Mouse (Mus musculus) C2C12 (cell line): ENCODE measurements around the gene Atp6v0d1. TPM values are rescaled to one million over a fixed set of nuclear protein-coding genes. Genes with fewer than 3 reads are reported as not detected.
A peak's percentile ranks its signal among the peaks of the same experiment; 100 is the strongest.

ENCODE experiments used
- H3K27me3 ChIP-seq: one replicate; pipeline ENCODE4 v1.6.1; 2011; ENCODE audit not compliant: control insufficient read depth, insufficient read depth, insufficient read length
- H3K36me3 ChIP-seq: one replicate; pipeline ENCODE4 v1.6.1; 2011; ENCODE audit not compliant: control insufficient read depth, insufficient read depth
- H3K4me3 ChIP-seq: one replicate; pipeline ENCODE4 v1.5.1; 2011; ENCODE audit warnings: mild to moderate bottlenecking, control low read depth; ENCODE audit not compliant: poor library complexity, insufficient read depth, severe bottlenecking
- H3K79me2 ChIP-seq: one replicate; pipeline ENCODE4 v1.6.1; 2011; ENCODE audit not compliant: control insufficient read depth, insufficient read depth
- H3K79me3 ChIP-seq: one replicate; pipeline ENCODE4 v1.6.1; 2011; ENCODE audit warnings: low read depth, control low read depth
- H3ac ChIP-seq: one replicate; pipeline ENCODE3; 2011; ENCODE audit warnings: low read depth; ENCODE audit not compliant: control insufficient read depth, insufficient read length
- CEBPB ChIP-seq: IDR thresholded peaks from one replicate; pipeline ENCODE4 v1.6.1; 2011; ENCODE audit warnings: low read depth, mild to moderate bottlenecking, control low read depth, moderate library complexity
- CTCF ChIP-seq: IDR thresholded peaks from one replicate; pipeline ENCODE4 v1.5.1; 2011; ENCODE audit not compliant: control insufficient read depth, insufficient read depth, insufficient read length
- FOSL1 ChIP-seq: IDR thresholded peaks from one replicate; pipeline ENCODE4 v1.8.0; 2011; ENCODE audit warnings: mild to moderate bottlenecking, low read length; ENCODE audit not compliant: poor library complexity, insufficient read depth, severe bottlenecking
- MAX ChIP-seq: IDR thresholded peaks from one replicate; pipeline ENCODE4 v1.6.1; 2011; ENCODE audit warnings: mild to moderate bottlenecking, control low read depth
- MYOD1 ChIP-seq: IDR thresholded peaks from one replicate; pipeline ENCODE4 v1.6.1; 2011; ENCODE audit warnings: low read depth; ENCODE audit not compliant: control insufficient read depth, insufficient read length
- MYOG ChIP-seq: IDR thresholded peaks from one replicate; pipeline ENCODE4 v1.6.1; 2011; ENCODE audit not compliant: control insufficient read depth, insufficient read length; ENCODE audit errors: extremely low read depth
- USF1 ChIP-seq: IDR thresholded peaks from one replicate; pipeline ENCODE4 v1.6.1; 2011; ENCODE audit warnings: low read depth, mild to moderate bottlenecking, control low read depth, moderate library complexity
- polyA plus RNA-seq: library from polyadenylated mRNA; unstranded; fragments of >200 nt; fragmentation: generic; extraction: Trizol; gene quantifications from one replicate; pipeline ENCODE4 v1.2.1, GENCODE M21; 2012; ENCODE audit warnings: missing spikeins

The Atp6v0d1 gene
- polyA plus RNA-seq, 1 experiment: 95.1 TPM

- Histone ChIP-seq H3K79me3 (no peaks in the 10 kb centered on the region), H3K4me3 (no peak overlapping the region), H3K36me3 (peaks cover 3% of the 10 kb centered on the region), H3K79me2 (no peaks in the 10 kb centered on the region), H3ac (no peak overlapping the region), H3K27me3 (no peaks in the 10 kb centered on the region)
- TF ChIP-seq USF1 (no peak), MYOD1 (no peak), MYOG (no peak), FOSL1 (no peak), CTCF (no peak), CEBPB (no peak), MAX (no peak)
Measured at GRCm38 (mm10) chr8:105521995-105522769, 43.7 kb downstream of the Atp6v0d1 start.

GRCm38 (mm10) chr8:105521061-105521460 lies 44.8 kb downstream of the Atp6v0d1 start:
- no peaks in the 10 kb centered on the region for H3K27me3 ChIP-seq
- H3K4me3 ChIP-seq: no peak overlapping the region

GRCm38 (mm10) chr8:105520521-105520920 lies 45.3 kb downstream of the Atp6v0d1 start:
- no peak overlapping the region for H3K4me3 ChIP-seq

More at GRCm38 (mm10) chr8:105521061-105521460, 44.8 kb downstream of the Atp6v0d1 start:
- Histone ChIP-seq H3K36me3 (peaks cover 3% of the 10 kb centered on the region), H3ac (no peak overlapping the region), H3K79me3 (no peaks in the 10 kb centered on the region), H3K79me2 (no peaks in the 10 kb centered on the region)
- TF ChIP-seq MAX: no peak
- no peak for TF ChIP-seq CEBPB
- no peak for TF ChIP-seq FOSL1
- TF ChIP-seq MYOG: no peak
- no peak for TF ChIP-seq CTCF
- no peak for TF ChIP-seq USF1
- no peak for TF ChIP-seq MYOD1

GRCm38 (mm10) chr8:105519591-105519990 lies 46.3 kb downstream of the Atp6v0d1 start:
- H3K4me3 ChIP-seq: no peak overlapping the region
- H3K36me3 ChIP-seq: peaks cover 3% of the 10 kb centered on the region
- no peaks in the 10 kb centered on the region for H3K27me3 ChIP-seq
- no peaks in the 10 kb centered on the region for H3K79me2 ChIP-seq
- H3K79me3 ChIP-seq: no peaks in the 10 kb centered on the region
- TF ChIP-seq USF1 (no peak), FOSL1 (no peak)
- H3ac ChIP-seq: no peak overlapping the region

More at GRCm38 (mm10) chr8:105520521-105520920, 45.3 kb downstream of the Atp6v0d1 start:
- no peak for TF ChIP-seq CEBPB
- TF ChIP-seq MYOG: no peak
- TF ChIP-seq MAX: no peak
- TF ChIP-seq CTCF: no peak
- TF ChIP-seq USF1: no peak
- no peak for TF ChIP-seq FOSL1
- no peak for TF ChIP-seq MYOD1
- H3K27me3 ChIP-seq: no peaks in the 10 kb centered on the region
- H3K79me3 ChIP-seq: no peaks in the 10 kb centered on the region
- no peaks in the 10 kb centered on the region for H3K79me2 ChIP-seq
- H3K36me3 ChIP-seq: peaks cover 3% of the 10 kb centered on the region
- no peak overlapping the region for H3ac ChIP-seq

- peaks cover 3% of the 10 kb centered on the region for H3K36me3 ChIP-seq
- no peaks in the 10 kb centered on the region for H3K27me3 ChIP-seq
- H3ac ChIP-seq: peak within 1 kb of the TSS; percentile 55
- peak; percentile 24 for TF ChIP-seq CTCF
- no peak for TF ChIP-seq USF1
- H3K4me3 ChIP-seq: peak within 1 kb of the TSS; percentile 21
- no peaks in the 10 kb centered on the region for H3K79me2 ChIP-seq
- no peaks in the 10 kb centered on the region for H3K79me3 ChIP-seq
Measured at GRCm38 (mm10) chr8:105518436-105519313, 47.2 kb downstream of the Atp6v0d1 start, which contains the start of gene Hsd11b2. Gene Hsd11b2, plus strand, starts transcription at chr8:105518755.

- Histone ChIP-seq H3ac (no peak overlapping the region), H3K79me3 (no peaks in the 10 kb centered on the region), H3K79me2 (no peaks in the 10 kb centered on the region), H3K36me3 (peaks cover 2% of the 10 kb centered on the region), H3K4me3 (no peak overlapping the region), H3K27me3 (no peaks in the 10 kb centered on the region)
- TF ChIP-seq MYOG: no peak
Measured at GRCm38 (mm10) chr8:105517346-105517745, 48.5 kb downstream of the Atp6v0d1 start.
